Mouse (Mus musculus): ENCODE data around the gene Slc52a3. TPM values are rescaled to one million over a fixed set of nuclear protein-coding genes. Genes with fewer than 3 reads are reported as not detected.

Gene Slc52a3
- total and polyA plus RNA-seq, 3 experiments = 14.8 to 17.0 TPM; not detected in 1

- TF ChIP-seq TAL1 (IDR thresholded peaks at IDR 0.05; ENCODE audit: low read length) (no peak), MAFK (IDR thresholded peaks at IDR 0.05; ENCODE audit: borderline replicate concordance, low read depth, low read length) (no peak), POLR2A (IDR thresholded peaks at IDR 0.05; ENCODE audit: control insufficient read depth in 1 of 2, insufficient read depth in 1 of 2, low read depth in 1 of 2, low read length in 2 of 2, poor library complexity in 1 of 2) (no peak), CTCF (IDR thresholded peaks at IDR 0.05 in 2 of 3, conservative IDR thresholded peaks at IDR 0.05 in 1 of 3; ENCODE audit: control insufficient read depth in 1 of 3, insufficient read depth in 1 of 3, low read depth in 2 of 3, low read length in 3 of 3, poor library complexity in 1 of 3, severe bottlenecking in 1 of 3) (no peak), ZNF384 (IDR thresholded peaks at IDR 0.05; ENCODE audit: low read depth, low read length) (no peak), MXI1 (IDR thresholded peaks at IDR 0.05; ENCODE audit: low read depth, low read length) (no peak)
- no peak for DNase-seq (ENCODE audit: low read depth, low spot score)
- H3K9me3 ChIP-seq (replicated peaks; ENCODE audit: insufficient read depth, low read length) = no peaks in the 10 kb centered on the region
- no peaks in the 10 kb centered on the region for H3K4me1 ChIP-seq (ENCODE audit: control insufficient read depth in 1 of 2, insufficient read depth in 2 of 2, low read length in 2 of 2)
- no peak overlapping the region for H3K9ac ChIP-seq (ENCODE audit: control insufficient read depth, low read depth, low read length, poor library complexity, severe bottlenecking)
- no peak overlapping the region for H3K27ac ChIP-seq (ENCODE audit: control insufficient read depth, low read depth, low read length)
- H3K79me2 ChIP-seq (ENCODE audit: control insufficient read depth, insufficient read depth, low read length, poor library complexity) = no peaks in the 10 kb centered on the region
- H3K36me3 ChIP-seq (ENCODE audit: control insufficient read depth in 1 of 2, insufficient read depth in 2 of 2, low read length in 2 of 2) = no peaks in the 10 kb centered on the region
- H3K27me3 ChIP-seq (ENCODE audit: control insufficient read depth in 1 of 2, insufficient read depth in 2 of 2, low read length in 2 of 2) = peaks cover 7 to 18% of the 10 kb centered on the region in 2 experiments
- no peak overlapping the region for H3K4me3 ChIP-seq (ENCODE audit: control insufficient read depth in 1 of 2, insufficient read depth in 1 of 2, low read depth in 2 of 2, low read length in 2 of 2)
Measured at GRCm38 (mm10) chr2:152056368-152057251, 60.3 kb downstream of the Slc52a3 start.

GRCm38 (mm10) chr2:152057252-152057563, 60.9 kb downstream of the Slc52a3 start:
- H3K9me3 ChIP-seq (replicated peaks; ENCODE audit: insufficient read depth, low read length) = no peaks in the 10 kb centered on the region
- no peak overlapping the region for H3K27ac ChIP-seq (ENCODE audit: control insufficient read depth, low read depth, low read length)
- no peak overlapping the region for H3K9ac ChIP-seq (ENCODE audit: control insufficient read depth, low read depth, low read length, poor library complexity, severe bottlenecking)
- no peaks in the 10 kb centered on the region for H3K36me3 ChIP-seq (ENCODE audit: control insufficient read depth in 1 of 2, insufficient read depth in 2 of 2, low read length in 2 of 2)
- TF ChIP-seq NELFE (IDR thresholded peaks at IDR 0.05; ENCODE audit: low read depth, low read length) (no peak), ZC3H11A (IDR thresholded peaks at IDR 0.05; ENCODE audit: low read depth, low read length) (no peak), USF1 (IDR thresholded peaks at IDR 0.05; ENCODE audit: low read depth, low read length) (no peak), MAFK (IDR thresholded peaks at IDR 0.05; ENCODE audit: borderline replicate concordance, low read depth, low read length) (no peak), RCOR1 (IDR thresholded peaks at IDR 0.05; ENCODE audit: low read depth, low read length) (no peak)
- no peak for DNase-seq (ENCODE audit: low read depth, low spot score)
- H3K4me1 ChIP-seq (ENCODE audit: control insufficient read depth in 1 of 2, insufficient read depth in 2 of 2, low read length in 2 of 2) = no peaks in the 10 kb centered on the region
- no peak overlapping the region for H3K4me3 ChIP-seq (ENCODE audit: control insufficient read depth in 1 of 2, insufficient read depth in 1 of 2, low read depth in 2 of 2, low read length in 2 of 2)
- H3K79me2 ChIP-seq (ENCODE audit: control insufficient read depth, insufficient read depth, low read length, poor library complexity) = no peaks in the 10 kb centered on the region
- H3K27me3 ChIP-seq (ENCODE audit: control insufficient read depth in 1 of 2, insufficient read depth in 2 of 2, low read length in 2 of 2) = peaks cover 7 to 18% of the 10 kb centered on the region in 2 experiments

Other genes with a start within 250 kb of the Slc52a3 start
- gene Rspo4, start 153.6 kb upstream of the Slc52a3 start, total RNA-seq (2012; rRNA removed) = not detected in 2 replicates
- gene Rspo4, start 153.6 kb upstream of the Slc52a3 start, polyA plus RNA-seq (2012; ENCODE audit: insufficient read depth in 1 of 2, insufficient read length in 2 of 2, low read depth in 1 of 2, low replicate concordance in 2 of 2, missing spikeins in 1 of 2) = not detected
- gene Angpt4, start 85.3 kb upstream of the Slc52a3 start, total RNA-seq (2012; rRNA removed) = not detected in 2 replicates
- not detected for gene Angpt4, start 85.3 kb upstream of the Slc52a3 start, polyA plus RNA-seq (2012; ENCODE audit: insufficient read depth in 1 of 2, insufficient read length in 2 of 2, low read depth in 1 of 2, low replicate concordance in 2 of 2, missing spikeins in 1 of 2)
- gene Fam110a, start 16.3 kb upstream of the Slc52a3 start, total RNA-seq (2012; rRNA removed) = 5.7 TPM in 2 replicates
- gene Fam110a, start 16.3 kb upstream of the Slc52a3 start, polyA plus RNA-seq (2012; ENCODE audit: insufficient read depth in 1 of 2, insufficient read length in 2 of 2, low read depth in 1 of 2, low replicate concordance in 2 of 2, missing spikeins in 1 of 2) = 10 to 100 TPM in 1 of 2 experiments, not detected in 1; 10.8 TPM
- not detected in 2 replicates for gene Scrt2, start 85.0 kb downstream of the Slc52a3 start, total RNA-seq (2012; rRNA removed)
- not detected for gene Scrt2, start 85.0 kb downstream of the Slc52a3 start, polyA plus RNA-seq (2012; ENCODE audit: insufficient read depth in 1 of 2, insufficient read length in 2 of 2, low read depth in 1 of 2, low replicate concordance in 2 of 2, missing spikeins in 1 of 2)
- gene Srxn1, start 109.0 kb downstream of the Slc52a3 start, total RNA-seq (2012; rRNA removed) = 27.4 and 31.3 TPM in 2 replicates
- 10 to 100 TPM in 1 of 2 experiments, not detected in 1; 48.6 TPM for gene Srxn1, start 109.0 kb downstream of the Slc52a3 start, polyA plus RNA-seq (2012; ENCODE audit: insufficient read depth in 1 of 2, insufficient read length in 2 of 2, low read depth in 1 of 2, low replicate concordance in 2 of 2, missing spikeins in 1 of 2)
- not detected in 2 replicates for gene Tcf15, start 147.1 kb downstream of the Slc52a3 start, total RNA-seq (2012; rRNA removed)
- gene Tcf15, start 147.1 kb downstream of the Slc52a3 start, polyA plus RNA-seq (2012; ENCODE audit: insufficient read depth in 1 of 2, insufficient read length in 2 of 2, low read depth in 1 of 2, low replicate concordance in 2 of 2, missing spikeins in 1 of 2) = not detected
- gene Csnk2a1, start 230.3 kb downstream of the Slc52a3 start, total RNA-seq (2012; rRNA removed) = 130 and 140 TPM in 2 replicates
- gene Csnk2a1, start 230.3 kb downstream of the Slc52a3 start, polyA plus RNA-seq (2012; ENCODE audit: insufficient read depth in 1 of 2, insufficient read length in 2 of 2, low read depth in 1 of 2, low replicate concordance in 2 of 2, missing spikeins in 1 of 2) = 10 to 100 TPM in 1 of 2 experiments, not detected in 1; 88.5 TPM